Mouse (Mus musculus) liver, postnatal 0 days (tissue): ENCODE data around the gene Oas1g.
"Not testable (repeated sequence)": the region's sequence is repeated elsewhere in the genome, so short reads cannot be mapped to it uniquely, and the experiment has no call there.

Experiments used
- CTCF ChIP-seq: sonication (generic); IDR thresholded peaks from 2 replicates; pipeline ENCODE4 v1.5.1; 2016; ENCODE audit warnings: antibody characterized with exemption, low read depth
- EP300 ChIP-seq: IDR thresholded peaks from 2 replicates; pipeline ENCODE4 v1.6.1; 2016; ENCODE audit warnings: antibody characterized with exemption, low read depth, mild to moderate bottlenecking

DNA sequence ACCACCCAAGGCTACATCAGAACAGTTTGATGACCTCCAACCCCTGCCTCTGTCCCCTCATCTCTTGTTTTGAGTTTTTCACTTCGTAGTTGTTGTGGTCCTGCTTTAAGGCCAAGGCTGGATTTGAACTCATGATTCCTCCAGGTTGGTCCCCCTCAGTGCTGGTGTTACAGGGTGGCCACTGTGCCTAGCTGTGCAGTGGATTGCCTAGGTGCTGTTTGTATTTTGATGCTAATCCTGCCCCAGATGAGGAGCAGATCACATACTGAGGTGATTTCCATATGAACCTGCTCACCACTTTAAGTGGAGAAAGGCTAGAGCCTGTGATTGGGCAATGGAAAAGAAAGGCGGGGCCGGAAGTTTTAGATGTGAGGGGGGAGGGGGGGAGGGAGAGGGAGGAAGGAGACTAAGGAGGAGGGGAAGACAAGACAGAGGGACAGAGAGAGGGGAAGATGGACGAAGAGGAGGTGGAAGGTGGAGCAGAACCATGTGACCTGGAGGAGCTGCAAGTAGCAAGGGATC lies 942 bp upstream of the Oas1g start:
- not testable (repeated sequence) for TF ChIP-seq CTCF, EP300
